In genomic region chr8:94695341-94695993, GRCm38 (mm10) we compare ENCODE assay signal across 8 mouse cellular contexts. TPM values are rescaled to one million over a fixed set of nuclear protein-coding genes. Genes with fewer than 3 reads are reported as not detected.
DNase-seq lines count a peak whose midpoint lies in the region; ATAC-seq and TF ChIP-seq lines count a peak whose summit lies in the region.

No protein-coding gene starts in this region.

- WGBS in lung, embryonic 15.5 days, result under 1% methylated on average over 31 of the region's 31 CpGs
- WGBS in kidney, adult 2 months, result 4% methylated on average over 31 of the region's 31 CpGs
- 1% methylated on average over 31 of the region's 31 CpGs for WGBS in midbrain, embryonic 11.5 days

- H3K9ac ChIP-seq in lung, embryonic 15.5 days, result no peak overlapping the region
- H3K9ac ChIP-seq in midbrain, embryonic 11.5 days (ENCODE audit: low read length), result peak overlapping the region; percentile 41

- no peaks in the 10 kb centered on the region for H3K36me3 ChIP-seq in lung, embryonic 15.5 days
- no peaks in the 10 kb centered on the region for H3K36me3 ChIP-seq in kidney, adult 2 months (ENCODE audit: control insufficient read depth, insufficient read depth, low read length)
- H3K36me3 ChIP-seq in midbrain, embryonic 11.5 days (ENCODE audit: control insufficient read depth, insufficient read depth, low read length), result no peaks in the 10 kb centered on the region

- H3K27ac ChIP-seq in lung, embryonic 15.5 days, result no peak overlapping the region
- H3K27ac ChIP-seq in kidney, adult 2 months (ENCODE audit: insufficient read depth, low read depth, low read length), result peak overlapping the region; percentile 19
- H3K27ac ChIP-seq in midbrain, embryonic 11.5 days (ENCODE audit: low read depth, low read length), result no peak overlapping the region

- H3K4me1 ChIP-seq in lung, embryonic 15.5 days, result peaks cover 25% of the 10 kb centered on the region
- H3K4me1 ChIP-seq in kidney, adult 2 months (ENCODE audit: control insufficient read depth, insufficient read depth, low read length), result peaks cover 9% of the 10 kb centered on the region; the same call in 1 of the 2 replicates
- peaks cover 10% of the 10 kb centered on the region for H3K4me1 ChIP-seq in midbrain, embryonic 11.5 days (ENCODE audit: control insufficient read depth, insufficient read depth, low read length)

- peaks cover 54% of the 10 kb centered on the region for H3K27me3 ChIP-seq in lung, embryonic 15.5 days
- H3K27me3 ChIP-seq in kidney, adult 2 months (replicated peaks; ENCODE audit: control insufficient read depth, insufficient read depth, low read length), result no peaks in the 10 kb centered on the region
- H3K27me3 ChIP-seq in midbrain, embryonic 11.5 days (ENCODE audit: control insufficient read depth, insufficient read depth, low read length), result peaks cover 44% of the 10 kb centered on the region

- TF ChIP-seq CTCF in kidney, adult 2 months (conservative IDR thresholded peaks at IDR 0.05; ENCODE audit: insufficient read depth, insufficient read length, low read depth, low read length), result no peak

- H3K4me2 ChIP-seq in lung, embryonic 15.5 days, result peak overlapping the region; percentile 90
- peak overlapping the region; percentile 56 for H3K4me2 ChIP-seq in midbrain, embryonic 11.5 days

- H3K9me3 ChIP-seq in lung, embryonic 15.5 days, result no peaks in the 10 kb centered on the region
- no peaks in the 10 kb centered on the region for H3K9me3 ChIP-seq in midbrain, embryonic 11.5 days (ENCODE audit: control insufficient read depth, low read length)

- no peak for DNase-seq in lung, postnatal 14 days
- DNase-seq in kidney, adult 2 months, result peak; percentile 89
- peak; percentile 92 for DNase-seq in midbrain, embryonic 11.5 days (ENCODE audit: low spot score, missing footprints)
- no peak for DNase-seq in left cerebral cortex, adult 18-20 months (ENCODE audit: low spot score in 2 of 2)
- no peak for DNase-seq in left cerebral cortex, postnatal 14 days (ENCODE audit: low spot score in 2 of 2)
- DNase-seq in thymus, postnatal 25 days, result no peak

- intact Hi-C loops in left cerebral cortex, postnatal 14 days (cut with DNase I), result loop anchor here (5.0 kb wide), 1 partner anchor 168 kb away; no protein-coding TSS in a partner anchor

- TF ChIP-seq POLR2A in kidney, adult 2 months (IDR thresholded peaks at IDR 0.05; ENCODE audit: low read depth, low read length), result no peak

- ATAC-seq in lung, embryonic 15.5 days (ENCODE audit: borderline replicate concordance, extremely low read depth, low FRiP score, low TSS enrichment), result peak; percentile 44; the same call in 1 of the 2 replicates
- 0 out of 2 replicates have a peak, but pooled peaks have one; percentile 11 for ATAC-seq in erythroblast, adult 5-6 weeks (replicated peaks; ENCODE audit: low FRiP score, poor library complexity, severe bottlenecking)
- peak; percentile 52 for ATAC-seq in midbrain, embryonic 11.5 days (ENCODE audit: low FRiP score)

- H3K4me3 ChIP-seq in lung, embryonic 15.5 days, result peak overlapping the region; percentile 46
- peak overlapping the region; percentile 52 for H3K4me3 ChIP-seq in kidney, adult 2 months (ENCODE audit: insufficient read depth, low read depth, low read length)
- H3K4me3 ChIP-seq in midbrain, embryonic 11.5 days (ENCODE audit: low read depth, low read length), result peak overlapping the region; percentile 38

RNA-seq across cellular contexts. Expression of gene Pllp, which starts 0.6 kb away (rescaled TPM):
- polyA plus RNA-seq in lung, embryonic 15.5 days (2015; fragmentation: Nextera tagmentation; extraction: Ambion mirVana), result 3.5 and 3.6 TPM in 2 replicates
- not detected in 2 replicates for total RNA-seq in erythroblast, adult 5-6 weeks (2015; ENCODE audit: low replicate concordance)
- total RNA-seq in erythroblast, adult 5-6 weeks (2017; ENCODE audit: low replicate concordance), result not detected in 2 replicates
- 160 and 166 TPM in 2 replicates for polyA plus RNA-seq in kidney, adult 2 months (2012; rRNA removed)
- 0.66 TPM in 1 of 2 replicates, not detected in the other for polyA plus RNA-seq in midbrain, embryonic 11.5 days (2014; fragmentation: Nextera tagmentation; extraction: Ambion mirVana)
- total RNA-seq in left cerebral cortex, adult 18-20 months (2021), result 10 to 100 TPM; 26.7 to 31.3 TPM
- total RNA-seq in left cerebral cortex, postnatal 14 days (2021), result 10 to 100 TPM; 32.1 to 44.9 TPM

RNA-seq across cellular contexts. Expression of gene Arl2bp, which starts 29.1 kb away (rescaled TPM):
- 147 TPM in 2 replicates for polyA plus RNA-seq in lung, embryonic 15.5 days (2015; fragmentation: Nextera tagmentation; extraction: Ambion mirVana)
- 16.1 and 18.0 TPM in 2 replicates for total RNA-seq in erythroblast, adult 5-6 weeks (2015; ENCODE audit: low replicate concordance)
- total RNA-seq in erythroblast, adult 5-6 weeks (2017; ENCODE audit: low replicate concordance), result 27.9 and 32.5 TPM in 2 replicates
- 76.2 and 77.2 TPM in 2 replicates for polyA plus RNA-seq in kidney, adult 2 months (2012; rRNA removed)
- 94.6 and 108 TPM in 2 replicates for polyA plus RNA-seq in midbrain, embryonic 11.5 days (2014; fragmentation: Nextera tagmentation; extraction: Ambion mirVana)
- total RNA-seq in left cerebral cortex, adult 18-20 months (2021), result 100 to 1,000 TPM; 135 to 140 TPM
- total RNA-seq in left cerebral cortex, postnatal 14 days (2021), result 100 to 1,000 TPM; 155 to 165 TPM

RNA-seq across cellular contexts. Expression of gene Ccl22, which starts 49.9 kb away (rescaled TPM):
- polyA plus RNA-seq in lung, embryonic 15.5 days (2015; fragmentation: Nextera tagmentation; extraction: Ambion mirVana), result 0.06 TPM in 2 replicates
- total RNA-seq in erythroblast, adult 5-6 weeks (2015; ENCODE audit: low replicate concordance), result 1.0 and 2.5 TPM in 2 replicates
- 0.68 and 1.4 TPM in 2 replicates for total RNA-seq in erythroblast, adult 5-6 weeks (2017; ENCODE audit: low replicate concordance)
- polyA plus RNA-seq in kidney, adult 2 months (2012; rRNA removed), result 0.87 and 3.7 TPM in 2 replicates
- polyA plus RNA-seq in midbrain, embryonic 11.5 days (2014; fragmentation: Nextera tagmentation; extraction: Ambion mirVana), result not detected in 2 replicates
- not detected for total RNA-seq in left cerebral cortex, adult 18-20 months (2021)
- not detected for total RNA-seq in left cerebral cortex, postnatal 14 days (2021)

Comparison
In these comparisons a context has a peak if more than half of its experiments do, and no peak if none do; other contexts are left out.
1. DNase-seq: peak in kidney, adult 2 months (single experiment) and midbrain, embryonic 11.5 days (single experiment); none in lung, postnatal 14 days (single experiment), left cerebral cortex, adult 18-20 months (0 of 2), left cerebral cortex, postnatal 14 days (0 of 2) and thymus, postnatal 25 days (single experiment).
2. RNA of gene Pllp, which starts 0.6 kb away (total RNA-seq): 32.1 to 44.9 TPM in left cerebral cortex, postnatal 14 days and 26.7 to 31.3 TPM in left cerebral cortex, adult 18-20 months; not detected in erythroblast, adult 5-6 weeks; every median in the first group is over 10 times any median in the second.
3. RNA of gene Arl2bp, which starts 29.1 kb away (total RNA-seq): 155 to 165 TPM in left cerebral cortex, postnatal 14 days and 135 to 140 TPM in left cerebral cortex, adult 18-20 months; 16.1 to 32.5 TPM in erythroblast, adult 5-6 weeks; every median in the first group is over 4 times any median in the second.
4. Peak in every context shown above with its lines, with median percentiles within 50 percentile points of each other: ATAC-seq and H3K4me3 ChIP-seq.